Mouse (Mus musculus): ENCODE data around the gene Ankef1. TPM values are rescaled to one million over a fixed set of nuclear protein-coding genes. Genes with fewer than 3 reads are reported as not detected.

The Ankef1 gene
- polyA plus RNA-seq, 1 experiment from 2014 or later = 0.12 TPM

GRCm38 (mm10) chr2:136570856-136571255 lies 69.1 kb downstream of the Ankef1 start:
- peak overlapping the region; percentile 16; the same call in 1 of the 2 replicates for H3K27ac ChIP-seq (ENCODE audit: low read length)
- H3K4me1 ChIP-seq (ENCODE audit: control insufficient read depth, insufficient read depth, low read length) = peaks cover 4% of the 10 kb centered on the region; the same call in 1 of the 2 replicates
- no peak; the same call in 1 of the 2 replicates for ATAC-seq (replicated peaks; ENCODE audit: extremely low read depth, insufficient read depth, low FRiP score)
- H3K27me3 ChIP-seq (ENCODE audit: control insufficient read depth, insufficient read depth, low read length) = no peaks in the 10 kb centered on the region
- no peaks in the 10 kb centered on the region for H3K9me3 ChIP-seq (replicated peaks; ENCODE audit: control insufficient read depth, low read length)
- H3K4me3 ChIP-seq (ENCODE audit: low read length) = no peak overlapping the region
- H3K9ac ChIP-seq (ENCODE audit: low read length) = no peak overlapping the region
- H3K36me3 ChIP-seq (ENCODE audit: control insufficient read depth, insufficient read depth) = no peaks in the 10 kb centered on the region
- H3K4me2 ChIP-seq (ENCODE audit: low read depth, low read length) = no peak overlapping the region
- 10% methylated on average over 2 of the region's 2 CpGs for WGBS

GRCm38 (mm10) chr2:136582762-136583161 lies 81.1 kb downstream of the Ankef1 start:
- 59% methylated on average over 2 of the region's 2 CpGs for WGBS
- no peak overlapping the region for H3K27ac ChIP-seq (ENCODE audit: low read length)
- H3K4me3 ChIP-seq (ENCODE audit: low read length) = no peak overlapping the region
- H3K4me1 ChIP-seq (ENCODE audit: control insufficient read depth, insufficient read depth, low read length) = no peaks in the 10 kb centered on the region
- H3K27me3 ChIP-seq (ENCODE audit: control insufficient read depth, insufficient read depth, low read length) = no peaks in the 10 kb centered on the region
- no peak overlapping the region for H3K9ac ChIP-seq (ENCODE audit: low read length)
- no peak for ATAC-seq (replicated peaks; ENCODE audit: extremely low read depth, insufficient read depth, low FRiP score)
- no peaks in the 10 kb centered on the region for H3K9me3 ChIP-seq (replicated peaks; ENCODE audit: control insufficient read depth, low read length)
- H3K4me2 ChIP-seq (ENCODE audit: low read depth, low read length) = no peak overlapping the region
- H3K36me3 ChIP-seq (ENCODE audit: control insufficient read depth, insufficient read depth) = no peaks in the 10 kb centered on the region

- ATAC-seq (replicated peaks; ENCODE audit: extremely low read depth, insufficient read depth, low FRiP score) = no peak
- Histone ChIP-seq H3K4me3 (ENCODE audit: low read length) (no peak overlapping the region), H3K9me3 (replicated peaks; ENCODE audit: control insufficient read depth, low read length) (no peaks in the 10 kb centered on the region), H3K36me3 (ENCODE audit: control insufficient read depth, insufficient read depth) (no peaks in the 10 kb centered on the region), H3K27ac (ENCODE audit: low read length) (no peak overlapping the region), H3K9ac (ENCODE audit: low read length) (no peak overlapping the region), H3K4me1 (ENCODE audit: control insufficient read depth, insufficient read depth, low read length) (no peaks in the 10 kb centered on the region), H3K4me2 (ENCODE audit: low read depth, low read length) (no peak overlapping the region), H3K27me3 (ENCODE audit: control insufficient read depth, insufficient read depth, low read length) (no peaks in the 10 kb centered on the region)
- 31% methylated on average over 2 of the region's 2 CpGs for WGBS
Observed at GRCm38 (mm10) chr2:136588811-136589210, 87.1 kb downstream of the Ankef1 start.

- 18% methylated on average over 3 of the region's 3 CpGs for WGBS
Observed at GRCm38 (mm10) chr2:136596451-136596850, 94.7 kb downstream of the Ankef1 start.

GRCm38 (mm10) chr2:136598743-136599142 lies 97.0 kb downstream of the Ankef1 start:
- no peak overlapping the region for H3K9ac ChIP-seq (ENCODE audit: low read length)
- no peaks in the 10 kb centered on the region for H3K9me3 ChIP-seq (replicated peaks; ENCODE audit: control insufficient read depth, low read length)

More at GRCm38 (mm10) chr2:136596451-136596850, 94.7 kb downstream of the Ankef1 start:
- no peak overlapping the region for H3K4me3 ChIP-seq (ENCODE audit: low read length)
- H3K4me2 ChIP-seq (ENCODE audit: low read depth, low read length) = no peak overlapping the region
- no peak overlapping the region for H3K9ac ChIP-seq (ENCODE audit: low read length)
- no peaks in the 10 kb centered on the region for H3K27me3 ChIP-seq (ENCODE audit: control insufficient read depth, insufficient read depth, low read length)
- ATAC-seq (replicated peaks; ENCODE audit: extremely low read depth, insufficient read depth, low FRiP score) = no peak
- H3K4me1 ChIP-seq (ENCODE audit: control insufficient read depth, insufficient read depth, low read length) = no peaks in the 10 kb centered on the region
- no peaks in the 10 kb centered on the region for H3K36me3 ChIP-seq (ENCODE audit: control insufficient read depth, insufficient read depth)
- H3K27ac ChIP-seq (ENCODE audit: low read length) = no peak overlapping the region
- H3K9me3 ChIP-seq (replicated peaks; ENCODE audit: control insufficient read depth, low read length) = no peaks in the 10 kb centered on the region

GRCm38 (mm10) chr2:136600651-136601170 lies 99.0 kb downstream of the Ankef1 start:
- 73% methylated on average over 5 of the region's 5 CpGs for WGBS
- Histone ChIP-seq H3K36me3 (ENCODE audit: control insufficient read depth, insufficient read depth) (no peaks in the 10 kb centered on the region), H3K9me3 (replicated peaks; ENCODE audit: control insufficient read depth, low read length) (no peaks in the 10 kb centered on the region), H3K4me2 (ENCODE audit: low read depth, low read length) (no peak overlapping the region), H3K4me3 (ENCODE audit: low read length) (no peak overlapping the region), H3K4me1 (ENCODE audit: control insufficient read depth, insufficient read depth, low read length) (no peaks in the 10 kb centered on the region), H3K27ac (ENCODE audit: low read length) (no peak overlapping the region), H3K9ac (ENCODE audit: low read length) (no peak overlapping the region), H3K27me3 (ENCODE audit: control insufficient read depth, insufficient read depth, low read length) (no peaks in the 10 kb centered on the region)
- ATAC-seq (replicated peaks; ENCODE audit: extremely low read depth, insufficient read depth, low FRiP score) = no peak

More at GRCm38 (mm10) chr2:136598743-136599142, 97.0 kb downstream of the Ankef1 start:
- Histone ChIP-seq H3K4me1 (ENCODE audit: control insufficient read depth, insufficient read depth, low read length) (no peaks in the 10 kb centered on the region), H3K4me3 (ENCODE audit: low read length) (no peak overlapping the region), H3K27me3 (ENCODE audit: control insufficient read depth, insufficient read depth, low read length) (no peaks in the 10 kb centered on the region), H3K36me3 (ENCODE audit: control insufficient read depth, insufficient read depth) (no peaks in the 10 kb centered on the region), H3K27ac (ENCODE audit: low read length) (no peak overlapping the region), H3K4me2 (ENCODE audit: low read depth, low read length) (no peak overlapping the region)
- ATAC-seq (replicated peaks; ENCODE audit: extremely low read depth, insufficient read depth, low FRiP score) = no peak
- 78% methylated on average over 6 of the region's 6 CpGs for WGBS

- Histone ChIP-seq H3K4me1 (ENCODE audit: control insufficient read depth, insufficient read depth, low read length) (no peaks in the 10 kb centered on the region), H3K27me3 (ENCODE audit: control insufficient read depth, insufficient read depth, low read length) (no peaks in the 10 kb centered on the region), H3K36me3 (ENCODE audit: control insufficient read depth, insufficient read depth) (no peaks in the 10 kb centered on the region), H3K9me3 (replicated peaks; ENCODE audit: control insufficient read depth, low read length) (no peaks in the 10 kb centered on the region), H3K4me2 (ENCODE audit: low read depth, low read length) (no peak overlapping the region), H3K9ac (ENCODE audit: low read length) (no peak overlapping the region), H3K4me3 (ENCODE audit: low read length) (no peak overlapping the region), H3K27ac (ENCODE audit: low read length) (no peak overlapping the region)
- no peak for ATAC-seq (replicated peaks; ENCODE audit: extremely low read depth, insufficient read depth, low FRiP score)
- 66% methylated on average over 4 of the region's 4 CpGs for WGBS
Observed at GRCm38 (mm10) chr2:136601206-136601605, 99.5 kb downstream of the Ankef1 start.

Other genes with a start within 250 kb of the Ankef1 start
- 0.14 and 0.32 TPM in 2 replicates for gene Pak7, start 113.9 kb upstream of the Ankef1 start, polyA plus RNA-seq (2015; fragmentation: Nextera tagmentation; extraction: Ambion mirVana)
- gene Snap25, start 211.5 kb downstream of the Ankef1 start, polyA plus RNA-seq (2015; fragmentation: Nextera tagmentation; extraction: Ambion mirVana) = 0.56 and 0.89 TPM in 2 replicates